Mouse (Mus musculus): ENCODE data around the gene Vsir. TPM values are rescaled to one million over a fixed set of nuclear protein-coding genes. Genes with fewer than 3 reads are reported as not detected.

The Vsir gene
- total and polyA plus RNA-seq, 2 experiments from 2014 or later = 3.4 to 15.8 TPM

DNA sequence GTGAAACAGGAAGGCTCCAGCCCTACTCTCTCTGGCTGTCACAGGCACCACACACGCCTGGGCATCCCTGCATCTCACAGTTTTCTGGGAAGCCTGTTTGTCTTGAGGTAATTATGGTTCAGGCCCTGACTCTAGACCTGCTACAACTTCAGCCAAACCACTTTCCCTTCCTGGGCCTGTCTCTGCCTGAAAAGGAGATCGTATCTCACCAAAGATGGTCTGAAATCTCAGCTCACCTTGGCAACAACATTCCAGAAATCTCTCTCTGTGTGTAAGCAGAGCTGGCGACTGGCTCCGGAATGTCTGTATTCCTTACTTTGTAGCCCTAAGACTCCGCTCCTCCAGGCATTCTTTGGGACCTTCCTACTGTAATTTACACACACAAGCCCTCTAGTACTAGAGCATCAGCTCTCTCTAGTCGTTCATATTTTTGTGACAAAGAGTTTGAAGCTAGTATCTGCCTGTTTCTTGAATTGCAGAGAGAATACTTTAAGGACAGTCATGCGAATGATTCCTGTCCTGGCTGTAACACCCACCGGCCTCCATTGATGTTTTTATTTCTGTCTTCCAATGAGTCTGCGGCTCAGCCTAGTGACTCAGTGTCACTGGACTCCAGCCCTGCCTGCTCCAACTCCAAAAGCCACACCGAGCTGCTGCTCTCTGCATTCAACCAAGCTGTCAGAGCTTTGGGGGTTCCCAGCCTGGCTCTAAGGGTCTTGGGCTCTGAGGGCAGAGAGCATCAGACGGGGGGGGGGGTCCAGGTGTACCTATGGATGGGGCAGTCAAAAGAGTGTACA is 8.4 kb downstream of the Vsir start:
- peaks cover 5% of the 10 kb centered on the region; the same call in 1 of the 2 replicates for H3K4me1 ChIP-seq (ENCODE audit: insufficient read depth, low read length)
- no peak overlapping the region for H3K4me3 ChIP-seq (ENCODE audit: low read depth, low read length)
- H3K9me3 ChIP-seq (ENCODE audit: low read length) = no peaks in the 10 kb centered on the region
- ATAC-seq (ENCODE audit: low FRiP score) (no peak), DNase-seq (ENCODE audit: low spot score) (no peak)
- H3K9ac ChIP-seq (replicated peaks; ENCODE audit: low read length, poor library complexity, severe bottlenecking) = no peak overlapping the region
- TF ChIP-seq CTCF (IDR thresholded peaks at IDR 0.05) = no peak
- H3K4me2 ChIP-seq (ENCODE audit: low read depth, low read length, poor library complexity, severe bottlenecking) = no peak overlapping the region
- H3K36me3 ChIP-seq (ENCODE audit: insufficient read depth, low read length) = no peaks in the 10 kb centered on the region
- H3K27ac ChIP-seq (ENCODE audit: low read depth, low read length) = no peak overlapping the region
- H3K27me3 ChIP-seq (ENCODE audit: insufficient read depth, low read length) = no peaks in the 10 kb centered on the region
- WGBS = 73% methylated on average over 11 of the region's 11 CpGs

- no peak for ATAC-seq (ENCODE audit: low FRiP score)
- WGBS = 94% methylated on average over 4 of the region's 4 CpGs
- H3K9ac ChIP-seq (replicated peaks; ENCODE audit: low read length, poor library complexity, severe bottlenecking) = no peak overlapping the region
Observed at GRCm38 (mm10) chr10:60357441-60357840, 10.8 kb downstream of the Vsir start.

GRCm38 (mm10) chr10:60357901-60358300 is 11.2 kb downstream of the Vsir start:
- no peak overlapping the region for H3K4me3 ChIP-seq (ENCODE audit: low read depth, low read length)
- H3K27ac ChIP-seq (ENCODE audit: low read depth, low read length) = no peak overlapping the region
- no peak for DNase-seq (ENCODE audit: low spot score)
- no peak overlapping the region for H3K9ac ChIP-seq (replicated peaks; ENCODE audit: low read length, poor library complexity, severe bottlenecking)
- no peak for ATAC-seq (ENCODE audit: low FRiP score)
- H3K36me3 ChIP-seq (ENCODE audit: insufficient read depth, low read length) = no peaks in the 10 kb centered on the region
- no peaks in the 10 kb centered on the region for H3K4me1 ChIP-seq (ENCODE audit: insufficient read depth, low read length)
- H3K9me3 ChIP-seq (ENCODE audit: low read length) = no peaks in the 10 kb centered on the region
- no peak for TF ChIP-seq CTCF (IDR thresholded peaks at IDR 0.05)
- no peak overlapping the region for H3K4me2 ChIP-seq (ENCODE audit: low read depth, low read length, poor library complexity, severe bottlenecking)
- no peaks in the 10 kb centered on the region for H3K27me3 ChIP-seq (ENCODE audit: insufficient read depth, low read length)
- WGBS = 94% methylated on average over 14 of the region's 14 CpGs

More at GRCm38 (mm10) chr10:60357441-60357840, 10.8 kb downstream of the Vsir start:
- no peaks in the 10 kb centered on the region for H3K27me3 ChIP-seq (ENCODE audit: insufficient read depth, low read length)
- no peak overlapping the region for H3K4me2 ChIP-seq (ENCODE audit: low read depth, low read length, poor library complexity, severe bottlenecking)
- no peaks in the 10 kb centered on the region for H3K9me3 ChIP-seq (ENCODE audit: low read length)
- no peaks in the 10 kb centered on the region for H3K36me3 ChIP-seq (ENCODE audit: insufficient read depth, low read length)
- no peak overlapping the region for H3K4me3 ChIP-seq (ENCODE audit: low read depth, low read length)
- DNase-seq (ENCODE audit: low spot score) = no peak
- TF ChIP-seq CTCF (IDR thresholded peaks at IDR 0.05) = no peak
- no peak overlapping the region for H3K27ac ChIP-seq (ENCODE audit: low read depth, low read length)
- no peaks in the 10 kb centered on the region for H3K4me1 ChIP-seq (ENCODE audit: insufficient read depth, low read length)

DNA sequence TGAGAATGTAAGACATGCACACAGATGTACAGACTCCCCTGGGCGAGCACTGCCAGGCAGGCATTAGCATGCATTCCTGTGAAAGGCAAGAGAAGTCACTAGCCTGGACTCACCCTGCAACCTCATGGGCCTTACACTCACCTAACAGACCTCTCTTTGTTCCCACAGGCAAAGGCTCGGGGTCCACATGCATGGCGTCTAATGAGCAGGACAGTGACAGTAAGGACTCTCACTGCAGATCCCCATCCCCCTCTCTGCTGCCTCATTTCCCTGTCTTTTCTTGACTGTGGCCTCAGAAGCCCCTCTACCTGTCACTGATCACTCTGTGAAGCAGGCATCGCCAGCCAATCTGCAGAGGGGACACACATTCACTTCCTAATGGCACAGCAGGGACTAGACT is 12.1 kb downstream of the Vsir start:
- Histone ChIP-seq H3K9me3 (ENCODE audit: low read length) (no peaks in the 10 kb centered on the region), H3K36me3 (ENCODE audit: insufficient read depth, low read length) (no peaks in the 10 kb centered on the region), H3K4me1 (ENCODE audit: insufficient read depth, low read length) (no peaks in the 10 kb centered on the region), H3K27ac (ENCODE audit: low read depth, low read length) (no peak overlapping the region), H3K9ac (replicated peaks; ENCODE audit: low read length, poor library complexity, severe bottlenecking) (no peak overlapping the region), H3K27me3 (ENCODE audit: insufficient read depth, low read length) (no peaks in the 10 kb centered on the region), H3K4me2 (ENCODE audit: low read depth, low read length, poor library complexity, severe bottlenecking) (no peak overlapping the region), H3K4me3 (ENCODE audit: low read depth, low read length) (no peak overlapping the region)
- no peak for ATAC-seq (ENCODE audit: low FRiP score)
- DNase-seq (ENCODE audit: low spot score) = no peak
- TF ChIP-seq CTCF (IDR thresholded peaks at IDR 0.05) = no peak
- 48% methylated on average over 4 of the region's 4 CpGs for WGBS

DNA sequence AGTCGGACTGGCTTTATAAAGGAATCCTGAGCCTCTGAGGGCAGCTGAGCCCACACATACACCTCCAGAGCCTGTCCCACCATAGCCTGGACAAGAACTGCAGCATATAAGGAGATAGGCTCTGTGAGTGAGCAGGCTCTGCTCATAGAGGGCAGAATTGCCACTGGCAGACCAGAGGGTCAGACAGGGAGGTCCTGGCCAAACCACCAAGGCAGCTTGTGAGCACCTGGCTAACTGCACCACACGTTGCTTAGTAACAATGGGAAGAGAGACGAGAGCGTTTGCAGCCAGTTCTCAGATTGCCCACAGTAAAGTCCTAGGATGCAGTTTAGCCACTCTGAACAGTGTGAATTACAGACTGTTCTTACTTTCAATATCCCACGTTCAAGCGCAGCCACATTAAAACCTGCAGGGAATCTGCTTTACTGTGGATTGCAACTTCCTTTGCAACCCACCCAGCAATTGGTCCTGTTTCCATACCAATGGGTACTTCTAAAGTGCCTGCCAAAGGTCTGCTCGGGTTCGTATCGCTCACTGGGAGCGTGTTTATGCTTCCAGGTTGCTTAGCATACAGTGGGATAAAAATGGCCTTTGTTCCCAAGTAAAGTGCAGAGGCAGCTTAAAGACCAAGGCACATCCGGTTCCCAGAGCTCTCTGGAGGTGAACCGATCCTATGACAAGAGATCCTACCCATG is 15.1 kb downstream of the Vsir start:
- no peak overlapping the region for H3K9ac ChIP-seq (replicated peaks; ENCODE audit: low read length, poor library complexity, severe bottlenecking)
- no peak overlapping the region for H3K4me3 ChIP-seq (ENCODE audit: low read depth, low read length)
- no peak overlapping the region for H3K27ac ChIP-seq (ENCODE audit: low read depth, low read length)
- DNase-seq (ENCODE audit: low spot score) (peak; percentile 30), ATAC-seq (ENCODE audit: low FRiP score) (no peak)
- TF ChIP-seq CTCF (IDR thresholded peaks at IDR 0.05) = no peak
- H3K9me3 ChIP-seq (ENCODE audit: low read length) = no peaks in the 10 kb centered on the region
- H3K27me3 ChIP-seq (ENCODE audit: insufficient read depth, low read length) = no peaks in the 10 kb centered on the region
- H3K4me2 ChIP-seq (ENCODE audit: low read depth, low read length, poor library complexity, severe bottlenecking) = no peak overlapping the region
- no peaks in the 10 kb centered on the region for H3K36me3 ChIP-seq (ENCODE audit: insufficient read depth, low read length)
- no peaks in the 10 kb centered on the region for H3K4me1 ChIP-seq (ENCODE audit: insufficient read depth, low read length)
- 56% methylated on average over 12 of the region's 12 CpGs for WGBS

DNA sequence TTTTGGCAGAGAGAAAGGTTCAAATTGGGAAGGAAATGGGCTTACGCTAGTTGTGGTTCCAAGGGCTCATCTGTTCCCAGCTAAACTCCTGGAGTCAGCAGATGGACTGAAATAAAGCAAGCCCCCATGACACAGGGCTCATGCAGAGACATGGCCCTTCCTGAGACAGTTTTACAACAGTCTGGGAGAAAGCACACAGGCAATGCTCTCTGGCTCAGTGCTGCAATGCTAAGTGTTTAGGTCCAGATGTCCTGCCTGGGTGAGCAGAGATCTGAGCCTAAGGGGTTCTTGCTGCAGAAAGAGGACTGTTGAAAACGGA is 15.6 kb downstream of the Vsir start:
- peak; percentile 43 for DNase-seq (ENCODE audit: low spot score)
- no peaks in the 10 kb centered on the region for H3K27me3 ChIP-seq (ENCODE audit: insufficient read depth, low read length)
- no peak overlapping the region for H3K9ac ChIP-seq (replicated peaks; ENCODE audit: low read length, poor library complexity, severe bottlenecking)
- no peaks in the 10 kb centered on the region for H3K9me3 ChIP-seq (ENCODE audit: low read length)
- H3K4me1 ChIP-seq (ENCODE audit: insufficient read depth, low read length) = no peaks in the 10 kb centered on the region
- 60% methylated on average over 2 of the region's 2 CpGs for WGBS
- no peaks in the 10 kb centered on the region for H3K36me3 ChIP-seq (ENCODE audit: insufficient read depth, low read length)
- no peak overlapping the region for H3K4me3 ChIP-seq (ENCODE audit: low read depth, low read length)
- no peak overlapping the region for H3K27ac ChIP-seq (ENCODE audit: low read depth, low read length)
- no peak for TF ChIP-seq CTCF (IDR thresholded peaks at IDR 0.05)
- ATAC-seq (ENCODE audit: low FRiP score) = no peak
- H3K4me2 ChIP-seq (ENCODE audit: low read depth, low read length, poor library complexity, severe bottlenecking) = no peak overlapping the region

Measured in midbrain, postnatal 0 days (tissue).